Mouse (Mus musculus): ENCODE results near the gene Aak1. TPM values are rescaled to one million over a fixed set of nuclear protein-coding genes. Genes with fewer than 3 reads are reported as not detected.
A peak's percentile ranks its signal among the peaks of the same experiment; 100 is the strongest.

Gene Aak1
- polyA plus RNA-seq, 1 experiment from 2014 or later, result 23.3 TPM

DNA sequence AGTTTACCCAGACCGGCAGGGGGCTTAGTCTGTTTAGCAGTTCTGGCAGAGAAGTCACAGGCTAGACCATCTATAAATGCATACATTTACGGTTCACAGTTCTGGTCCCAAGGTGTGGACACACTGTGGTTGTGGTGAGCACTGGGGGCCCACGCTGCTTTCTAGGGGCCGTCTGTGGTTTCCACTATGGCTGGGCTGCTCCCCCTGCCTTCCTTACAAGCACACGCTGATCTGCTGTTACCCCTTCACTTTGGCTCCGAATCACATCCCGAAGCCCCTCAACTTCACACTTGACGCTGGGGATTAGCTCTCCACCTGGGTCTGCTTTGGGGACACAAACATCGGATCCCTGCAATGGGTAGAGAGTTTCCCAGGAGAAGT, 26.3 kb upstream of the Aak1 start:
- H3K27ac ChIP-seq (replicated peaks in 1 of 2; ENCODE audit: control insufficient read depth in 1 of 2, insufficient read depth in 1 of 2, low read depth in 2 of 2, low read length in 2 of 2), result no peak overlapping the region
- H3K9me3 ChIP-seq (ENCODE audit: control insufficient read depth, low read length), result no peaks in the 10 kb centered on the region
- no peaks in the 10 kb centered on the region for H3K36me3 ChIP-seq (ENCODE audit: control insufficient read depth, insufficient read depth, low read length)
- H3K4me3 ChIP-seq (ENCODE audit: control insufficient read depth in 1 of 2, insufficient read depth in 1 of 2, low read depth in 1 of 2, low read length in 2 of 2), result peak overlapping the region in 1 of 2 experiments; percentile 34; a peak in 1 of 4 replicates
- no peaks in the 10 kb centered on the region for H3K27me3 ChIP-seq (ENCODE audit: control insufficient read depth, insufficient read depth, low read length)
- H3K9ac ChIP-seq (ENCODE audit: low read length), result no peak overlapping the region
- no peak for ATAC-seq (ENCODE audit: insufficient number of reproducible peaks, insufficient read depth, low FRiP score, low read depth)
- H3K4me1 ChIP-seq (ENCODE audit: control insufficient read depth in 2 of 2, insufficient read depth in 2 of 2, low read length in 2 of 2), result peaks cover 11 to 19% of the 10 kb centered on the region in 2 experiments
- peak overlapping the region; percentile 78 for H3K4me2 ChIP-seq (ENCODE audit: low read length)
- WGBS, result 19% methylated on average over 9 of the region's 9 CpGs

DNA sequence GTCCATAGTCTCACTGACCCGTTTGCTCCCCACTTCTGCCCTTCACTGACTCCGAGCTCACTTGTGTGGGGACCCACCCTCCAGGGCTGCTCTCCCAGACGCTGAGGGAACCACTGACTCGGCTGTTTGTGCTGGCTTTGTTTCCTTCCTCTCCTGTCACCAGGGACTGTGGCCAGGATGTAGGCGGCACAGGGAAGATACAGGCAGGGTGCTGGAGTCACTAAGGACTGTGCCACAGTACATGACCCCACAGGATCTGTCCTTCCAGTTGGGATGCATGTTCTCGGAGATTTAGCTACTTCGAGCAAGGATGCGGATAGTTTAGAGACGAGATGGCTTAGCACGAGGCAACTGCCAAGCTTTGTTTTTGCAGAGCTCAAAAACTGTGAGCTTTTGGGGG, 25.5 kb upstream of the Aak1 start:
- H3K4me2 ChIP-seq (ENCODE audit: low read length), result no peak overlapping the region
- no peaks in the 10 kb centered on the region for H3K9me3 ChIP-seq (ENCODE audit: control insufficient read depth, low read length)
- H3K4me3 ChIP-seq (ENCODE audit: control insufficient read depth in 1 of 2, insufficient read depth in 1 of 2, low read depth in 1 of 2, low read length in 2 of 2), result no peak overlapping the region
- H3K4me1 ChIP-seq (ENCODE audit: control insufficient read depth in 2 of 2, insufficient read depth in 2 of 2, low read length in 2 of 2), result peaks cover 11 to 19% of the 10 kb centered on the region in 2 experiments
- H3K9ac ChIP-seq (ENCODE audit: low read length), result no peak overlapping the region
- H3K27me3 ChIP-seq (ENCODE audit: control insufficient read depth, insufficient read depth, low read length), result no peaks in the 10 kb centered on the region
- H3K27ac ChIP-seq (replicated peaks in 1 of 2; ENCODE audit: control insufficient read depth in 1 of 2, insufficient read depth in 1 of 2, low read depth in 2 of 2, low read length in 2 of 2), result no peak overlapping the region
- 40% methylated on average over 10 of the region's 10 CpGs for WGBS
- no peaks in the 10 kb centered on the region for H3K36me3 ChIP-seq (ENCODE audit: control insufficient read depth, insufficient read depth, low read length)
- ATAC-seq (ENCODE audit: insufficient number of reproducible peaks, insufficient read depth, low FRiP score, low read depth), result no peak

DNA sequence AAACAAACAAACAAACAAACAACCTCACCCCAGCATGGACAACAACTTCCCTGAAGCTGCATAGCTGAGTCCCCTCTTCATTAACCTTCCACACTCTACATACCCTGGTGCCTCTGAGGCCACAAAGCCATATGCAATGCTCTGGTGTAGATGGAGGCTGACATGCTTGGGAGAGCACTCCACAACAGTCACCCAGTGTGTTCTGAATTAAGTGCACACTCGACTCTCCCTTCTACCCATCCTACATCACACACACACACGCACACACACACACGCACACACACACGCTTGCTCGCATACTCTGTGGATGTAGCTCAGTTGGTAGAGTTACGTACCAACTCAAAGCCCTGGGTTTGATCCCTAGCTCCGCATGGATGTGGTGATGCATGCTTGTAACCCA, 24.9 kb upstream of the Aak1 start:
- no peak for ATAC-seq (ENCODE audit: insufficient number of reproducible peaks, insufficient read depth, low FRiP score, low read depth)
- Histone ChIP-seq H3K9me3 (ENCODE audit: control insufficient read depth, low read length) (no peaks in the 10 kb centered on the region), H3K4me3 (ENCODE audit: control insufficient read depth in 1 of 2, insufficient read depth in 1 of 2, low read depth in 1 of 2, low read length in 2 of 2) (no peak overlapping the region), H3K36me3 (ENCODE audit: control insufficient read depth, insufficient read depth, low read length) (no peaks in the 10 kb centered on the region), H3K4me1 (ENCODE audit: control insufficient read depth in 2 of 2, insufficient read depth in 2 of 2, low read length in 2 of 2) (peaks cover 11 to 19% of the 10 kb centered on the region in 2 experiments), H3K4me2 (ENCODE audit: low read length) (no peak overlapping the region), H3K27me3 (ENCODE audit: control insufficient read depth, insufficient read depth, low read length) (no peaks in the 10 kb centered on the region), H3K27ac (replicated peaks in 1 of 2; ENCODE audit: control insufficient read depth in 1 of 2, insufficient read depth in 1 of 2, low read depth in 2 of 2, low read length in 2 of 2) (no peak overlapping the region), H3K9ac (ENCODE audit: low read length) (no peak overlapping the region)
- 88% methylated on average over 7 of the region's 7 CpGs for WGBS

DNA sequence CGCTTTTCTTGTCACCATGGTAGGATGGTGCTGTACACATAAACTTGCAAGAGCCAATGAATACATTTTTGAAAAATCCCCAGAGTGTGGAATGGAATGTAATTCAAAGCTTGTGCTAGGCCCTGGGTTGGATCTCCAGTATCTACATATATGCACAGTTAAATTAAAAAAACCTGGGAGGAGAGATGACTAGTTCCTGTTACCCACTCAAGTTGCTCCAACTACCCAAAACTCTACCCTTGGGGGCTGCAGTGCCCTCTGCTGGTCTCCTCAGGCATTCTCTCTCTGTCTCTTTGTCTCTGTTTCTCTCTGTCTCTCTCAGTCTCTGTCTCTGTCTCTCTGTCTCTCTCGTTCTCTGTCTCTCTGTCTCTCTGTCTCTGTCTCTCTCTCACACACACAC, 21.9 kb upstream of the Aak1 start:
- no peaks in the 10 kb centered on the region for H3K9me3 ChIP-seq (ENCODE audit: control insufficient read depth, low read length)
- peaks cover 7 to 24% of the 10 kb centered on the region in 2 experiments for H3K4me1 ChIP-seq (ENCODE audit: control insufficient read depth in 2 of 2, insufficient read depth in 2 of 2, low read length in 2 of 2)
- ATAC-seq (ENCODE audit: insufficient number of reproducible peaks, insufficient read depth, low FRiP score, low read depth), result no peak
- no peak overlapping the region for H3K4me2 ChIP-seq (ENCODE audit: low read length)
- no peaks in the 10 kb centered on the region for H3K27me3 ChIP-seq (ENCODE audit: control insufficient read depth, insufficient read depth, low read length)
- 74% methylated on average over 2 of the region's 2 CpGs for WGBS
- no peak overlapping the region for H3K9ac ChIP-seq (ENCODE audit: low read length)
- H3K36me3 ChIP-seq (ENCODE audit: control insufficient read depth, insufficient read depth, low read length), result no peaks in the 10 kb centered on the region
- no peak overlapping the region for H3K27ac ChIP-seq (replicated peaks in 1 of 2; ENCODE audit: control insufficient read depth in 1 of 2, insufficient read depth in 1 of 2, low read depth in 2 of 2, low read length in 2 of 2)
- no peak overlapping the region for H3K4me3 ChIP-seq (ENCODE audit: control insufficient read depth in 1 of 2, insufficient read depth in 1 of 2, low read depth in 1 of 2, low read length in 2 of 2)

DNA sequence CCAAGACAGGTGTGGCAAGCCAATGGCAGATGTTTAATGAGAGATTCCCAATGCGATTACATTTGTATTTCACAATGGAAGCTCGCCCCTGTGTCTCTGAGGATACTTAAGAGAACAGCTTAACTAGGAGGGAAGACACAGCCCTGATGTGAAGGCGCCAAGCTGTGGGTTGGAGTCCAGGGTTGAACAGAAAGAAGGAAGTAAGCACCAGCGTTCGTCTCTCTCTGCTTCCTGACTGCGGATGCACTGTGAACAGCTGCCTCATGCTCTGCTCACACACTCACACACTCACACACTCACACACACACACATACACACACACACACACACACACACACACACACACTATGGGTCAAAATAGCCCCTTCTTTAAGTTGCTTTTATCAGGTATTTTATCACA, 19.5 kb upstream of the Aak1 start:
- no peaks in the 10 kb centered on the region for H3K9me3 ChIP-seq (ENCODE audit: control insufficient read depth, low read length)
- no peak for ATAC-seq (ENCODE audit: insufficient number of reproducible peaks, insufficient read depth, low FRiP score, low read depth)
- no peak overlapping the region for H3K4me2 ChIP-seq (ENCODE audit: low read length)
- 80% methylated on average over 6 of the region's 6 CpGs for WGBS
- H3K27me3 ChIP-seq (ENCODE audit: control insufficient read depth, insufficient read depth, low read length), result no peaks in the 10 kb centered on the region
- H3K4me3 ChIP-seq (ENCODE audit: control insufficient read depth in 1 of 2, insufficient read depth in 1 of 2, low read depth in 1 of 2, low read length in 2 of 2), result no peak overlapping the region
- no peak overlapping the region for H3K27ac ChIP-seq (replicated peaks in 1 of 2; ENCODE audit: control insufficient read depth in 1 of 2, insufficient read depth in 1 of 2, low read depth in 2 of 2, low read length in 2 of 2)
- H3K4me1 ChIP-seq (ENCODE audit: control insufficient read depth in 2 of 2, insufficient read depth in 2 of 2, low read length in 2 of 2), result peaks cover 11 to 22% of the 10 kb centered on the region in 2 experiments
- no peak overlapping the region for H3K9ac ChIP-seq (ENCODE audit: low read length)
- no peaks in the 10 kb centered on the region for H3K36me3 ChIP-seq (ENCODE audit: control insufficient read depth, insufficient read depth, low read length)

DNA sequence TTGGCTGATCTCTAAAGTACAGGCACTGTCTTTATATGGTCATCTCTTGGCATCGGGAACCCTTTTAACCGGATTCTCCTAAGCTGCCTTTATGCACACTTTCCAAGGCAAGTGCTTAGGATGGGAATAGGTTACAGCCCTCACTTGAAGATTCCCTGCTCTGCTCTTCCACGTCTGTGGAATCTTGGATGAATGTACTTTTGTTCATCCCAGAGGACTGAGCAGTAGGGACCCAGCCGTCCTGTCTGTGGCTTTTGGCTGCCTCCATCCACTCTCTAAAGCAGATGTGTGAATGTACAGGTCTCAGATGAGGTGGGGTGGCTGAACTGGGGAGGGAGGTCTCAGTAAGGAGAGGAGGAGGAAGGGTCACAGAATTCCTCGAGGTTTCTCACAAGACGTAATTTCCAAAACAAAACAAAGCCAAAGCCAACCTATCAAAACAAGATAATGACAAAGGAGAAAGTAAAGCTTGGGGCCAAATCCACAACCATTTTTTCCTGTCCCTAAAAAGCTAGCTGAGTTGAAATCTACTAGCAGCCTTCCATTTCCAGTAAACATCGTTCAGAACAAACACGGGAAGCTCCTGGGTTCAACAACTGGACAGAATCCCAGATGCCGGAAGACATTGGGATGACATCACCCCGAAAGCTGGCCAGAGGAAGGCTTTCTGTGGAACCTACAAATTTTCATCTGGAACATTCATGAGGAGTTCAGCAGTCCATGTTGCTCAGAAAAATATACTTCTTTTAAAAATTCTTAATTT, 18.4 kb upstream of the Aak1 start:
- no peaks in the 10 kb centered on the region for H3K36me3 ChIP-seq (ENCODE audit: control insufficient read depth, insufficient read depth, low read length)
- H3K9ac ChIP-seq (ENCODE audit: low read length), result no peak overlapping the region
- 46% methylated on average over 10 of the region's 10 CpGs for WGBS
- peaks cover 11 to 22% of the 10 kb centered on the region in 2 experiments for H3K4me1 ChIP-seq (ENCODE audit: control insufficient read depth in 2 of 2, insufficient read depth in 2 of 2, low read length in 2 of 2)
- H3K4me3 ChIP-seq (ENCODE audit: control insufficient read depth in 1 of 2, insufficient read depth in 1 of 2, low read depth in 1 of 2, low read length in 2 of 2), result no peak overlapping the region
- no peak overlapping the region for H3K4me2 ChIP-seq (ENCODE audit: low read length)
- H3K27me3 ChIP-seq (ENCODE audit: control insufficient read depth, insufficient read depth, low read length), result no peaks in the 10 kb centered on the region
- no peaks in the 10 kb centered on the region for H3K9me3 ChIP-seq (ENCODE audit: control insufficient read depth, low read length)
- ATAC-seq (ENCODE audit: insufficient number of reproducible peaks, insufficient read depth, low FRiP score, low read depth), result peak; percentile 31
- peak overlapping the region; percentile 74 to 86 for H3K27ac ChIP-seq (replicated peaks in 1 of 2; ENCODE audit: control insufficient read depth in 1 of 2, insufficient read depth in 1 of 2, low read depth in 2 of 2, low read length in 2 of 2)

DNA sequence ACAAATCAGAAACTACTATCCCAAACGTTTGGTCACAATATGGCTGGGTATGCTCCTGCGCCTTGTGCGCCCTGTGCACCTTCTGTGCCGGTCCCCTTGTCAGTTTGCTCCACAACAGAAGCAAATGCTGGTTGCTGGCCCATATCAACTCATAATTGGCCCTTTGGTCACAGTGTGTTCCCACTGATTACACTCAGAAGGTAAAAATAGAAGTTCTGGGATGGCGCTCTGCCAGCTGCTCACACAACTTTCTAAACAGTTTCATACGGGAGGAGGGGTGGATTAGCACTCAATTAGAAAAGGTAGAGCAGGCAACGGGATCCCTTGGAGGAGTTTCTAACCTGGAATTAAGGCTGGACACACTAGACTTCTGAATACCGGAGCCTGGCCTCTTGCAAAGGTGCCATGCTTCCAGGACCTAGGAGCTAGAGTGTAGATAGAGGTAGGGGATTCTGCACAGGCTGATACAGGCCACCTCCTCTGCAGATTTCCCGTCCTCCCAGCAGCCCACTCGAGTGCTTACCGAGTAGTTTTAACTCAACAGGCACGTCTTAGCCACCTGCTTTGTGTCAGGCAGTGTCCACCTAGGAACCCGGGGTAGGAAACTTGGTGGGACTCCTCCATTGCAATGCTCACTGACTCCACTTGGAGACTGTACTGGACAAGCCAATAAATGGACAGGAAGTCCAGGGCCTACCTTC, 16.4 kb upstream of the Aak1 start:
- 19% methylated on average over 13 of the region's 13 CpGs for whole genome bisulfite sequencing
- H3K27me3 ChIP-seq (ENCODE audit: control insufficient read depth, insufficient read depth, low read length), result no peaks in the 10 kb centered on the region
- no peak overlapping the region for H3K4me3 ChIP-seq (ENCODE audit: control insufficient read depth in 1 of 2, insufficient read depth in 1 of 2, low read depth in 1 of 2, low read length in 2 of 2)
- H3K4me1 ChIP-seq (ENCODE audit: control insufficient read depth in 2 of 2, insufficient read depth in 2 of 2, low read length in 2 of 2), result peaks cover 11 to 22% of the 10 kb centered on the region in 2 experiments
- H3K4me2 ChIP-seq (ENCODE audit: low read length), result peak overlapping the region; percentile 47
- H3K27ac ChIP-seq (replicated peaks in 1 of 2; ENCODE audit: control insufficient read depth in 1 of 2, insufficient read depth in 1 of 2, low read depth in 2 of 2, low read length in 2 of 2), result peak overlapping the region; percentile 85 to 91
- H3K9me3 ChIP-seq (ENCODE audit: control insufficient read depth, low read length), result no peaks in the 10 kb centered on the region
- ATAC-seq (ENCODE audit: insufficient number of reproducible peaks, insufficient read depth, low FRiP score, low read depth), result peak; percentile 60; the same call in 1 of the 2 replicates
- no peaks in the 10 kb centered on the region for H3K36me3 ChIP-seq (ENCODE audit: control insufficient read depth, insufficient read depth, low read length)
- peak overlapping the region; percentile 41 for H3K9ac ChIP-seq (ENCODE audit: low read length)

Data from heart, embryonic 14.5 days (tissue).